Mouse (Mus musculus) embryonic fibroblast, embryonic 13.5 days (primary cell): ENCODE measurements around the gene Ntng1.

Experiments
- CTCF ChIP-seq: IDR thresholded peaks from 2 replicates; pipeline ENCODE4 v1.5.1; 2011; ENCODE audit warnings: mild to moderate bottlenecking, control low read depth, low read length, moderate library complexity, borderline replicate concordance; ENCODE audit not compliant: insufficient read depth
- POLR2A ChIP-seq: IDR thresholded peaks from 2 replicates; pipeline ENCODE4 v1.6.1; 2011; ENCODE audit warnings: low read depth, mild to moderate bottlenecking, control low read depth, low read length, moderate library complexity

DNA sequence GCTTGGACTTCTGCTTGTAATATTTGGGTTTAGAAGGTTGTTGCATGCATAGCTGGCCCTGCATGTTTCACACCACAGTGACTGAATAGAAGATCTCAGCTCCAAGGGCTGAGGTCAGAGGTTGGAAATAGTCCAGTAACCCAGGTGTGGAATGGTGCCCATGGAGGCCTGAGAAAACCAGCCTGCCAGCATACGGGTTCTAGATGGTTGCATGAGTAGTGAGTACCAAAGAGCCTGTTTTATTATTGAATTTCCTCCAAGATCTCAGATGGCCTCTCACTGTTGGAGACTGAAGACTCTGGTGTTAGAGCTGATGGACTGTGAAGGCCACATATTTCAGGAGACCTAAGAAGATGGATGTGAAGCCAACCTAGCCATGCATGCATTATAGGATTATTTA is 285.5 kb downstream of the Ntng1 start:
- TF ChIP-seq CTCF (no peak), POLR2A (no peak)
